Mouse (Mus musculus): ENCODE measurements around the gene Fiz1. TPM values are rescaled to one million over a fixed set of nuclear protein-coding genes. Genes with fewer than 3 reads are reported as not detected.
"Not testable (repeated sequence)": the region's sequence is repeated elsewhere in the genome, so short reads cannot be mapped to it uniquely, and the experiment has no call there.

The Fiz1 gene
- polyA plus RNA-seq, 1 experiment from 2014 or later = 60.1 TPM

GRCm38 (mm10) chr7:5017352-5017751 is 2.9 kb upstream of the Fiz1 start:
- Histone ChIP-seq H3K9me3 (replicated peaks) (no peaks in the 10 kb centered on the region), H3K4me1 (peaks cover 20% of the 10 kb centered on the region), H3K9ac (no peak overlapping the region), H3K27ac (no peak overlapping the region), H3K4me3 (no peak overlapping the region), H3K27me3 (no peaks in the 10 kb centered on the region), H3K4me2 (replicated peaks) (no peak overlapping the region), H3K36me3 (peaks cover 18% of the 10 kb centered on the region)
- 94% methylated on average over 16 of the region's 16 CpGs for WGBS
- ATAC-seq (ENCODE audit: low FRiP score) = no peak

GRCm38 (mm10) chr7:5016920-5017319 is 2.4 kb upstream of the Fiz1 start:
- Histone ChIP-seq H3K4me1 (peaks cover 20% of the 10 kb centered on the region), H3K9ac (no peak overlapping the region), H3K27me3 (no peaks in the 10 kb centered on the region), H3K27ac (no peak overlapping the region), H3K4me3 (no peak overlapping the region), H3K4me2 (replicated peaks) (no peak overlapping the region), H3K9me3 (replicated peaks) (no peaks in the 10 kb centered on the region), H3K36me3 (peaks cover 18% of the 10 kb centered on the region)
- 100% methylated on average over 2 of the region's 2 CpGs for WGBS
- ATAC-seq (ENCODE audit: low FRiP score) = no peak

- peak overlapping the region; percentile 57 for H3K4me2 ChIP-seq (replicated peaks)
- no peak for ATAC-seq (ENCODE audit: low FRiP score)
- H3K36me3 ChIP-seq = peaks cover 26% of the 10 kb centered on the region
- H3K27ac ChIP-seq = peak overlapping the region; percentile 99
- peak overlapping the region; percentile 78; the same call in 1 of the 2 replicates for H3K9ac ChIP-seq
- H3K27me3 ChIP-seq = no peaks in the 10 kb centered on the region
- no peaks in the 10 kb centered on the region for H3K9me3 ChIP-seq (replicated peaks)
- peak overlapping the region; percentile 62 for H3K4me3 ChIP-seq
- 64% methylated on average over 3 of the region's 3 CpGs for WGBS
- H3K4me1 ChIP-seq = peaks cover 14% of the 10 kb centered on the region
Measured at GRCm38 (mm10) chr7:5016057-5016456, 1.6 kb upstream of the Fiz1 start.

- peak within 1 kb of the TSS; percentile 99 for H3K27ac ChIP-seq
- under 1% methylated on average over 60 of the region's 76 CpGs for WGBS
- peak within 1 kb of the TSS; percentile 57 for H3K4me2 ChIP-seq (replicated peaks)
- H3K9me3 ChIP-seq (replicated peaks) = no peaks in the 10 kb centered on the region
- H3K9ac ChIP-seq = peak within 1 kb of the TSS; percentile 78
- peaks cover 11% of the 10 kb centered on the region for H3K4me1 ChIP-seq
- peak within 1 kb of the TSS; percentile 62 for H3K4me3 ChIP-seq
- H3K36me3 ChIP-seq = peaks cover 33% of the 10 kb centered on the region
- ATAC-seq (ENCODE audit: low FRiP score) = peak; percentile 82
- no peaks in the 10 kb centered on the region for H3K27me3 ChIP-seq
Measured at GRCm38 (mm10) chr7:5015118-5016001, 863 bp upstream of the Fiz1 start, which contains the start of gene Gm44973. TSS of gene Gm44973 (plus strand) at chr7:5015496.

GRCm38 (mm10) chr7:5012681-5013513 is 1.6 kb downstream of the Fiz1 start:
- Histone ChIP-seq H3K9me3 (replicated peaks) (no peaks in the 10 kb centered on the region), H3K27me3 (no peaks in the 10 kb centered on the region), H3K27ac (no peak overlapping the region), H3K4me3 (peak overlapping the region; percentile 4; the same call in 1 of the 2 replicates), H3K36me3 (peaks cover 56% of the 10 kb centered on the region), H3K9ac (no peak overlapping the region), H3K4me1 (peaks cover 11% of the 10 kb centered on the region), H3K4me2 (replicated peaks) (0 out of 2 replicates have a peak overlapping the region, but pooled peaks have one; percentile 4)
- no peak for ATAC-seq (ENCODE audit: low FRiP score)
- 93% methylated on average over 27 of the region's 27 CpGs for WGBS

GRCm38 (mm10) chr7:5008229-5008628 is 6.3 kb downstream of the Fiz1 start:
- Histone ChIP-seq H3K4me3 (no peak overlapping the region), H3K27ac (no peak overlapping the region), H3K27me3 (no peaks in the 10 kb centered on the region), H3K9ac (no peak overlapping the region), H3K36me3 (peaks cover 71% of the 10 kb centered on the region), H3K4me2 (replicated peaks) (no peak overlapping the region), H3K4me1 (peaks cover 3% of the 10 kb centered on the region; the same call in 1 of the 2 replicates), H3K9me3 (replicated peaks) (no peaks in the 10 kb centered on the region)
- ATAC-seq (ENCODE audit: low FRiP score) = no peak
- WGBS = 96% methylated on average over 26 of the region's 26 CpGs

- not testable (repeated sequence) for H3K4me3 ChIP-seq; ATAC-seq (ENCODE audit: low FRiP score); H3K4me1 ChIP-seq; H3K27me3 ChIP-seq; H3K9me3 ChIP-seq (replicated peaks); H3K27ac ChIP-seq; H3K9ac ChIP-seq; H3K4me2 ChIP-seq (replicated peaks)
- 72% methylated on average over 8 of the region's 8 CpGs for WGBS
- H3K36me3 ChIP-seq = peaks cover 21% of the 10 kb centered on the region
Measured at GRCm38 (mm10) chr7:5002876-5003275, 11.6 kb downstream of the Fiz1 start.

- Histone ChIP-seq H3K27ac (no peak overlapping the region), H3K9ac (no peak overlapping the region), H3K4me3 (no peak overlapping the region), H3K9me3 (replicated peaks) (no peaks in the 10 kb centered on the region), H3K27me3 (peaks cover 4% of the 10 kb centered on the region), H3K4me2 (replicated peaks) (no peak overlapping the region), H3K4me1 (peaks cover 12% of the 10 kb centered on the region), H3K36me3 (no peaks in the 10 kb centered on the region)
- ATAC-seq (ENCODE audit: low FRiP score) = no peak
- 60% methylated on average over 2 of the region's 2 CpGs for WGBS
Measured at GRCm38 (mm10) chr7:4999876-5000275, 14.6 kb downstream of the Fiz1 start.

GRCm38 (mm10) chr7:4996934-4997333 is 17.6 kb downstream of the Fiz1 start:
- Histone ChIP-seq H3K27me3 (peaks cover 23% of the 10 kb centered on the region), H3K36me3 (peaks cover 22% of the 10 kb centered on the region), H3K4me2 (replicated peaks) (peak overlapping the region; percentile 89), H3K27ac (peak overlapping the region; percentile 78; the same call in 1 of the 2 replicates), H3K4me3 (peak overlapping the region; percentile 77), H3K4me1 (peaks cover 33% of the 10 kb centered on the region), H3K9ac (peak overlapping the region; percentile 95), H3K9me3 (replicated peaks) (no peaks in the 10 kb centered on the region; the same call in 1 of the 2 replicates)
- 66% methylated on average over 8 of the region's 8 CpGs for WGBS
- ATAC-seq (ENCODE audit: low FRiP score) = no peak

GRCm38 (mm10) chr7:4996003-4996895 is 18.2 kb downstream of the Fiz1 start, which contains the start of gene Zfp579:
TSS of gene Zfp579 (minus strand) at chr7:4996158.
- Histone ChIP-seq H3K9me3 (replicated peaks) (no peaks in the 10 kb centered on the region; the same call in 1 of the 2 replicates), H3K36me3 (peaks cover 29% of the 10 kb centered on the region), H3K4me3 (peak within 1 kb of the TSS; percentile 77), H3K9ac (peak within 1 kb of the TSS; percentile 95), H3K4me1 (peaks cover 33% of the 10 kb centered on the region), H3K4me2 (replicated peaks) (peak within 1 kb of the TSS; percentile 89), H3K27me3 (peaks cover 23% of the 10 kb centered on the region), H3K27ac (peak within 1 kb of the TSS; percentile 78)
- 5% methylated on average over 15 of the region's 26 CpGs for WGBS
- ATAC-seq (ENCODE audit: low FRiP score) = peak; percentile 86

GRCm38 (mm10) chr7:4995268-4996002 is 19.1 kb downstream of the Fiz1 start:
- peak overlapping the region; percentile 77 for H3K4me3 ChIP-seq
- H3K27ac ChIP-seq = peak overlapping the region; percentile 78
- H3K27me3 ChIP-seq = peaks cover 23% of the 10 kb centered on the region
- H3K4me2 ChIP-seq (replicated peaks) = peak overlapping the region; percentile 89
- peak; percentile 63 for ATAC-seq (ENCODE audit: low FRiP score)
- peaks cover 37% of the 10 kb centered on the region for H3K36me3 ChIP-seq
- H3K9me3 ChIP-seq (replicated peaks) = peaks cover 3% of the 10 kb centered on the region; the same call in 1 of the 2 replicates
- H3K4me1 ChIP-seq = peaks cover 33% of the 10 kb centered on the region
- 8% methylated on average over 19 of the region's 19 CpGs for WGBS
- H3K9ac ChIP-seq = peak overlapping the region; percentile 95
